Mouse (Mus musculus) spleen, postnatal 36 days (tissue): ENCODE data around the gene Dach2.
A peak's percentile ranks its signal among the peaks of the same experiment; 100 is the strongest.
"Not testable (repeated sequence)": the region's sequence is repeated elsewhere in the genome, so short reads cannot be mapped to it uniquely, and the experiment has no call there.

Experiments used
- DNase-seq, 2 experiments: peaks; one replicate each; pipeline ENCODE4 v3.0.0; 2022; ENCODE audit warnings: low spot score in 2 of 2, mixed read lengths in 1 of 2

Dach2 gene

GRCm38 (mm10) chrX:113297404-113297803, at the start of gene Dach2:
Gene Dach2, plus strand, starts transcription at chrX:113297510.
- peak in 1 of 2 experiments; percentile 1 for DNase-seq

- DNase-seq, result not testable (repeated sequence)
Measured at GRCm38 (mm10) chrX:113252427-113252826, 44.9 kb upstream of the Dach2 start.

- DNase-seq, result peak; percentile 20 to 25
Measured at GRCm38 (mm10) chrX:113298031-113298430, 721 bp downstream of the Dach2 start.

GRCm38 (mm10) chrX:113298468-113298867, 1.2 kb downstream of the Dach2 start:
- DNase-seq, result no peak

DNA sequence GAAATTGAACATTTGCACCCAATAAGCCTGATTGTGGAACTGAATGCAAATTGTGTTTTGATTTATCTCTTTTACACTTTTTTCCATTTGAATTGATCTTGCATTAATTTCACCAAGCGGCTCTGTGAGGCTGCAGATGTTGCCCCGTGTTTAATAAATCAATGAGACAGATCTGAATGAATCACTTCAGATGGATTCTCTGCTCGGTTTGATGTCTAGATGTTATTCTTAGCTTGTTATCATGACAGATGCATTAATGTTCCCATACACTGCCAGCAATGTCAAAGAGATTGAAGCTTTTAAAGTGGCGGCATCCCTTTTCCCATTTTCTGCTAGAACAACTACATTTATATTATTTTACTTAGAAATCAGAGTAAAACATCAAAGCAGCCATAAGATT, 7.0 kb downstream of the Dach2 start:
- no peak for DNase-seq

- no peak for DNase-seq
Measured at GRCm38 (mm10) chrX:113338143-113338542, 40.8 kb downstream of the Dach2 start.

DNA sequence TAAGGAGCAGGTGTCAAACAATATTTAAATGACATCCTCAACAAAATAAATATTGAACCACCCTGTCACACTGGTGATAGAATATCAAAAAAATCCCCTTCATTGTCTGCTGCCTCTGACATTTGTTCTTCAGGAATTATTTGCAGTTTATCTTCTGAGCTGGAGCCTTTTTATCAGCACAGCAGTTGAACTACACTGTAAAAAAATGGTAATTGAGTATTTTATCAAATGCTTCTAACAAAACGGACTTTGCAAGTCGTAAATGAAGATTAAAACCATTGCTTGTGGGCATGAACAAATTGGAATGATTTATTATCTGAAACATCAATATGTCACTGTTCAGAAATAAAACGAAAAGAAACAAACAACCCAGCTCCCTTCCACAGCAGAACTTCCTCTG, 97.1 kb downstream of the Dach2 start:
- no peak for DNase-seq

- no peak for DNase-seq
Measured at GRCm38 (mm10) chrX:113408756-113409155, 111.4 kb downstream of the Dach2 start.

- no peak for DNase-seq
Measured at GRCm38 (mm10) chrX:113421517-113422187, 124.3 kb downstream of the Dach2 start.

DNA sequence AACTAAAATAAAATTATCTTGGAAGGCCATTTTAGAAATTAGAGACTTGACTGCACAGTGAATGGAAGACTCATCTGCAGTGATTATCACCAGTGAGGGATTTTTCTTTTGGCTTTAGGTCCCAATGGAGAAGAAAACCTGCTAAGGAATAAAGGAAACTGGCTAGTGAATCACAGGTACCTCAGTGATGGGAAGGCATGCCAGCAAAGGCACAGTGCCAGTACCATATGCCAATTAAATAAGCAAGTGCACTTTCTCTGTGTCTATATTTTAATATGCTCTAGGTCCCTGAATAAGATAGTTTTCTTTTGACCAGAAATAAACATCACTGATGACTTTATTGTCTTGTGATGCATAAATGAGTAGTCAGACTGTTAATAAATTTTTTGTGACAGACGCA, 184.8 kb downstream of the Dach2 start:
- no peak for DNase-seq

DNA sequence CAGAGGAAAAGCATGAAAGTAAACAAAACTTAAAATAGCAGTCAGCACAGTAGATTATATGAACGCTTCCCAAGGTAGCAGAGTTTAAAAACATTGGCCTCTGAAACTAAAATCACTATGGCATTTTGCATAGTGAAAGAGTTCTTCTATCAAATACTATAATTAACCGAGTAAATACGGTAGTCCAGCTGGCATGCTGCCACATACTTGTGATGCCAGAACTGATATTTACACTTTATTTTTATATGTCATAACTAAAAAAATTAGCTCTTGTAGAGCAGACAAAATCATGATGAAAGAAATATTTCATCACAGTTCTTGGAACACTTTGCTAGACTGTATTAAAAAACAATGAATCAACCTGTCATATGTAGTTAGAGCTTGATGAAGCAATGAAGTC, 247.8 kb downstream of the Dach2 start:
- DNase-seq, result no peak

DNA sequence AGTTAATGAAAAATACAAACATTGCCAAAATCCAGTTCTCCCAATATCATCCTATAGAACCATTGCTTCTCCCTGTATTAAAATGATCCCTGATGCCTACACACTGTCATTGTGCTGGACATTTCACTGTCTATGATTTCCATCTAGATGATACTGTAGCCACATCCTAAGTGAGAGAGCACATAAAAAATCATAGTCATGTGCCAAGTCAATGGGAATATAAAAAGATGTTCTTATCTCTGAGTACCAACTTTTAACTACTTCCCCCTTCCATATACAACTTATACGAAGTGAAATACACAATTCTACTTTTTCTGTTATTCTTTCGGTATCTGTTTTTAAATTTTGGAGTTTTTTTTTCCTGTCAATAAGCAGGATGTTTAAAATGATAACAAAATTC, 266.6 kb downstream of the Dach2 start:
- no peak for DNase-seq

GRCm38 (mm10) chrX:113666069-113666468, 368.8 kb downstream of the Dach2 start:
- DNase-seq, result no peak

GRCm38 (mm10) chrX:113687163-113687562, 389.9 kb downstream of the Dach2 start:
- DNase-seq, result no peak

GRCm38 (mm10) chrX:113712363-113712762, 415.1 kb downstream of the Dach2 start:
- DNase-seq, result no peak

GRCm38 (mm10) chrX:113724124-113724523, 426.8 kb downstream of the Dach2 start:
- DNase-seq, result no peak

GRCm38 (mm10) chrX:113747122-113747521, 449.8 kb downstream of the Dach2 start:
- no peak for DNase-seq

GRCm38 (mm10) chrX:113792264-113792663, 495.0 kb downstream of the Dach2 start:
- no peak for DNase-seq

GRCm38 (mm10) chrX:113810369-113810768, 513.1 kb downstream of the Dach2 start:
- DNase-seq, result no peak

- DNase-seq, result peak in 1 of 2 experiments; percentile 1
Measured at GRCm38 (mm10) chrX:113826810-113827209, 529.5 kb downstream of the Dach2 start.

GRCm38 (mm10) chrX:113833062-113833461, 535.8 kb downstream of the Dach2 start:
- DNase-seq, result no peak

DNA sequence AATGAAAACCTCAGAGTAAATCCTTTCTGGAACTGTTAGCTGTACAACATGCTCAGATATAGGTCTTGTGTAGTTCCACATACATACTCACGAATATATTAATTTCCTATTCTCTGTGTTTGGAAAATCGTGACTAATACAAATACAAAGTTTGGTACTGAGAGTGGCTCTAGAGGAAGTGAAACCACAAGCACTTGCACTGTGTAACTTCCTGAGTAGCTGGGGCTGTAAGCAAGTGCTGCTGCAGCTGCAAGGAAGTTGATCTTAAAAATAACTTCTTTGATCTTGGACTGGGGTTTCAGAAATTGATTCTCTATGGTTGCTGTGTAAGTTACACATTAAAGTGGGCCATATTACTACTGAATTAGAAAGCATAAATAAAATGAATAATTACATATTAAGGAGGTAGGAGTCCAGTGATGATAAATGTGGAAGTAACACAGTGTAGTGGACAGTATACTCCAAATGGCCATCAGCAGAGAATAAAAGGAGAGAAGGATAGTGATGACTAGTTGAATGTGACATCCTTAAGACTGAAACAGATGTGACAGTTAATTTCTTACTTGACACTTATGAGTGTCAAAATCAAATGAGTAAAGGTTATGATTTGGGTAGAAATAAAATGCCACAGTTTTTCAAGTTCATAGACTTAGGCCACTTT, 570.7 kb downstream of the Dach2 start:
- peak; percentile 60 to 75 for DNase-seq
